Mouse (Mus musculus) adrenal gland, adult 10 weeks (tissue): ENCODE measurements around the gene Cog6. TPM values are rescaled to one million over a fixed set of nuclear protein-coding genes. Genes with fewer than 3 reads are reported as not detected.

Experiments
- polyA plus RNA-seq: library from polyadenylated mRNA; stranded (reverse); fragments of 350-450 nt; fragmentation: Illumina TruSeq; extraction: RNeasy Lipid Tissue Mini Kit (QIAGEN cat#74804); gene quantifications from one replicate; pipeline ENCODE4 v1.2.3, GENCODE M21; 2014; ENCODE audit warnings: low read depth, low replicate concordance

Gene Cog6
- 39.6 TPM for polyA plus RNA-seq

GRCm38 (mm10) chr3:53016436-53017340 is at the start of gene Cog6:
Gene Cog6 (minus strand): TSS chr3:53017237.

GRCm38 (mm10) chr3:53041411-53042239 is 24.6 kb upstream of the Cog6 start, which contains the start of gene Lhfp:
Gene Lhfp (plus strand): TSS chr3:53041528.

Other genes starting within 250 kb of the Cog6 start
- 96.3 TPM for gene Lhfp, start 24.3 kb upstream of the Cog6 start, polyA plus RNA-seq